Mouse (Mus musculus) liver, postnatal 0 days (tissue): Measurements from ENCODE around the gene Trp53rkb.

ENCODE experiments used
- CTCF ChIP-seq: sonication (generic); IDR thresholded peaks from 2 replicates; pipeline ENCODE4 v1.5.1; 2016; ENCODE audit warnings: antibody characterized with exemption, low read depth
- EP300 ChIP-seq: IDR thresholded peaks from 2 replicates; pipeline ENCODE4 v1.6.1; 2016; ENCODE audit warnings: antibody characterized with exemption, low read depth, mild to moderate bottlenecking

GRCm38 (mm10) chr2:166809499-166809898 is 17.2 kb downstream of the Trp53rkb start:
- no peak for TF ChIP-seq CTCF
- TF ChIP-seq EP300: no peak
